Mouse (Mus musculus) inflammation-experienced regulatory T-cells, adult 6 months (primary cell): Measurements from ENCODE around the gene Kmt5b. TPM values are rescaled to one million over a fixed set of nuclear protein-coding genes. Genes with fewer than 3 reads are reported as not detected.

Source experiments
- polyA plus RNA-seq, 3 experiments: library from polyadenylated mRNA; unstranded; fragments of 100-300 nt; shearing (Covaris generic); gene quantifications; one replicate each; pipeline ENCODE4 v1.2.1; 2017

Kmt5b gene
- polyA plus RNA-seq, 3 experiments from 2014 or later = 25.1 to 41.5 (median 32.7) TPM

Other genes starting within 250 kb of the Kmt5b start
- 10 to 100 TPM; 67.2 to 92.1 (median 71.5) TPM for gene Ppp6r3, start 191.7 kb upstream of the Kmt5b start, polyA plus RNA-seq
- gene Lrp5, start 80.9 kb upstream of the Kmt5b start, polyA plus RNA-seq = under 1 TPM in 2 of 3 experiments, not detected in 1; 0.05 to 0.08 TPM
- gene 1810055G02Rik, start 59.1 kb upstream of the Kmt5b start, polyA plus RNA-seq = 1 to 10 TPM; 4.1 to 6.0 (median 5.3) TPM
- gene Chka, start 84.4 kb downstream of the Kmt5b start, polyA plus RNA-seq = 1 to 10 TPM; 1.6 to 4.9 (median 4.3) TPM
- gene Tcirg1, start 139.7 kb downstream of the Kmt5b start, polyA plus RNA-seq = 10 to 100 TPM; 57.2 to 85.0 (median 60.4) TPM
- gene Ndufs8, start 145.4 kb downstream of the Kmt5b start, polyA plus RNA-seq = 100 to 1,000 TPM; 219 to 266 (median 256) TPM
- gene Aldh3b1, start 162.4 kb downstream of the Kmt5b start, polyA plus RNA-seq = under 1 TPM in 1 of 3 experiments, not detected in 2; 0.36 TPM
- gene Unc93b1, start 167.8 kb downstream of the Kmt5b start, polyA plus RNA-seq = 10 to 100 TPM; 23.5 to 38.0 (median 26.2) TPM
- not detected for gene Aldh3b3, start 191.2 kb downstream of the Kmt5b start, polyA plus RNA-seq
- gene Aldh3b2, start 204.9 kb downstream of the Kmt5b start, polyA plus RNA-seq = not detected
- gene Acy3, start 219.1 kb downstream of the Kmt5b start, polyA plus RNA-seq = 1 to 10 TPM in 2 of 3 experiments, under 1 TPM in 1; 0.73 to 2.3 (median 2.2) TPM
- not detected for gene Tbx10, start 225.3 kb downstream of the Kmt5b start, polyA plus RNA-seq
- 10 to 100 TPM; 10.3 to 16.2 (median 15.9) TPM for gene Nudt8, start 233.2 kb downstream of the Kmt5b start, polyA plus RNA-seq
- under 1 TPM; 0.16 to 0.99 (median 0.44) TPM for gene Gm49405, start 233.2 kb downstream of the Kmt5b start, polyA plus RNA-seq
- gene Doc2g, start 235.9 kb downstream of the Kmt5b start, polyA plus RNA-seq = 1 to 10 TPM in 2 of 3 experiments, under 1 TPM in 1; 0.31 to 2.8 (median 1.6) TPM
- 100 to 1,000 TPM; 104 to 136 (median 114) TPM for gene Ndufv1, start 245.4 kb downstream of the Kmt5b start, polyA plus RNA-seq